Mouse (Mus musculus): ENCODE results near the gene Slc4a3. TPM values are rescaled to one million over a fixed set of nuclear protein-coding genes. Genes with fewer than 3 reads are reported as not detected.

The Slc4a3 gene
- total RNA-seq, 2 experiments from 2014 or later: 128 to 149 TPM

- intact Hi-C loops (cut with DNase I): no loop called here
- no peak for DNase-seq
Measured at GRCm38 (mm10) chr1:75519576-75519975, 26.5 kb upstream of the Slc4a3 start.

- intact Hi-C loops (cut with DNase I): loop anchor here (2.0 kb wide), 1 partner anchor 17 kb away; no protein-coding TSS in a partner anchor
- peak; percentile 95 to 97 for DNase-seq
Measured at GRCm38 (mm10) chr1:75521321-75522031, 24.6 kb upstream of the Slc4a3 start, which contains the start of gene Stk11ip. Gene Stk11ip (plus strand): TSS chr1:75521529.

GRCm38 (mm10) chr1:75524679-75525078 lies 21.4 kb upstream of the Slc4a3 start:
- intact Hi-C loops (cut with DNase I): no loop called here

GRCm38 (mm10) chr1:75530546-75530945 lies 15.5 kb upstream of the Slc4a3 start:
- intact Hi-C loops (cut with DNase I): no loop called here
- peak in 1 of 2 experiments; percentile 28 for DNase-seq

More at GRCm38 (mm10) chr1:75524679-75525078, 21.4 kb upstream of the Slc4a3 start:
- no peak for DNase-seq

DNA sequence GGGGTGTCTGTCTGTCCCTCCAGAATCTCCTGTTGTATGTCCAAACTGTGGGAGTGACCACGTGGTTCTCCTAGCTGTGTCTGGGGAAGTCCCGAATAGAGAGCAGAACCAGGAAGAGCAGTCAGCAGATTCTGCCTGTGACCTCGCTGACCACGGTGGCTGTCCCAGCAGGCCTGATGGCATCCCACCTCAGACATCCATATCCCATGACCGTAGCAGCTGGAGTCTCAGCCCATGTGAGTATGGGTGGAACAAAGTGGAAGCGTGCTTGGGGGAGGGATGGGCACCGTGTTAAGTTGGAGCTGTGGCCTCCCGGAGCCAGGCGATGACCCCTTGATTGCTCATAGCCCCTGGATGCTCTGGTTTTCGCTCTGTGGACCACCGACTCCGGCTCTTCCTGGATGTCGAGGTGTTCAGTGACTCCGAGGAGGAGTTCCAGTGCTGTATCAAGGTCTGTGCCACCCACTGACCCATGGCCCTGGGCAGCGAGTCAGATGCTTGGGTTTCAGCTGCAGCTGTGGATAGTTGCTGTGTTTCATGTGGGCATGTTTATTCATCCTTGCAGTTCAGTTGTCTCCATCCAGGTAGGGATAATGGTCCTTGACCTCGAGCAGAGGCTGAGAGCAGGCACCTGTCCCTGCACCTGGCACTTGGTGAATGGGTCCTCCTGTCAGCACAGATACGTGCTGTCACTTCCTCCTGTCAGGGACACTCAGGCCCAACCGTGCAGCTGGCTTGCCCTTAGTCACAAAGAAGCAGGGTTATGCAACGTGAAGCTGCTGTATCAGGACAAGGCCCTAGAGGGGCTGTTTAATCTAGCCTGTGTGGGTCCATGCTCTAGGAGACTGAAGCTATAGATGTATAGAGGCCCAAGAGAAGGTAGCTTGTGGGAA lies 13.5 kb upstream of the Slc4a3 start:
- intact Hi-C loops (cut with DNase I): no loop called here
- DNase-seq: no peak

DNA sequence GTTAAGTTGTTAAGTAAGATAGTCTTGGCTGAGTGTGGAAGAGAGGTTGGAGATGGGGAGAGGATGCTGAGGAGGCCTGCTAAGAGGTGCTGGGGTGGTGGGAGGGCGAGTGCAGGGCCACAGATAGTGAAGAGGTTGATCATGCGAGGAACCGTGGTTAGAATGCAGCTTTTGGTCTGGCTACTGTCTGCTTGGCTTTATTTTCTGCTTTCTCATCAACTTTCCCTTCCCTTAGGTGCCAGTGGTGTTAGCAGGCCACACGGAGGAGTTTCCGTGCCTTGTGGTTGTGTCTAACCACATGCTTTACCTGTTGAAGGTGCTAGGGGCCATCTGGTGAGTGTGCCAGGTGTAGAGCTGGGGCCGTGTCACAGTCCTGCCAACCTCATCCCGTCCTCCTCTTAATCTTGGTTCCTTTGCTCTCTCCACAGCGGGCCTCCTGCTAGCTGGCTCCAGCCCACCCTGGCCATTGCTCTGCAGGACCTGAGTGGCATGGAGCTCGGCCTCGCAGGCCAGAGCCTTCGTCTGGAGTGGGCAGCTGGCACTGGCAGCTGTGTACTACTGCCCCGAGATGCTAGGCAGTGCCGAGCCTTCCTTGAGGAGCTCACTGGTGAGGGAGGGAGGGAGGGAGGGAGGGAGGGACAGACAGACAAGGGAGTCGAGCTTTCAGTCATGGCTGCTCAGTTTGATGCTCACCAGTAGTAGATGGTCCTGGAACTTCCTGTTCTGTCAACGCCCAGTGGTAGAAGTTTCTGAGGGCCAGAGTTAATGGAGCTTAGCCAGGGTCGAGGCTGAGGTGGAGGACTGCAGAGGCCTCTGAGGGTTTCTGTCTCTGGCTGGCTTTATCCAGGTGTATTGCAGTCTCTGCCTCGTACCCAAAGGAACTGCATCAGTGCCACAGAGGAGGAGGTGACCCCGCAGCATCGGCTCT lies 12.5 kb upstream of the Slc4a3 start:
- intact Hi-C loops (cut with DNase I): no loop called here
- no peak for DNase-seq

DNA sequence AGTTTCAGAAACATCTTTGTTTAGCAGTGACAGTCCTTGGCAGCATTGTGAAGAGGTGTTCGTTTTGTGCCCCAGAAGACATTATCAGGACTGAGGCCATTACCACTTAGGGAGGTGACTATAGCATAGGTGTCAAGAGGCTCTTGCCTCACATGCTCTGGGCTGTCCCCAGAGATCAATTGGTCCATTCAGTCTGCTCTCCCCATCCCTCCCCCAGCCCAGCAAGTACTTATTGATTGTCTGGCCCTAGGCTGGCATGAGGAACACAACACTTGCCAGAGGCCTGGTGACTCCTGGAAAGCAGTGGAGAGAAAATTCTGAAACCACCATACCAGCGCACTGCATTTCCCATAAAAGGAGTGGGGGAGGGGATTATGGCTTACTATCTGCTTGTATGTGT lies 8.5 kb upstream of the Slc4a3 start:
- intact Hi-C loops (cut with DNase I): no loop called here
- DNase-seq: no peak

DNA sequence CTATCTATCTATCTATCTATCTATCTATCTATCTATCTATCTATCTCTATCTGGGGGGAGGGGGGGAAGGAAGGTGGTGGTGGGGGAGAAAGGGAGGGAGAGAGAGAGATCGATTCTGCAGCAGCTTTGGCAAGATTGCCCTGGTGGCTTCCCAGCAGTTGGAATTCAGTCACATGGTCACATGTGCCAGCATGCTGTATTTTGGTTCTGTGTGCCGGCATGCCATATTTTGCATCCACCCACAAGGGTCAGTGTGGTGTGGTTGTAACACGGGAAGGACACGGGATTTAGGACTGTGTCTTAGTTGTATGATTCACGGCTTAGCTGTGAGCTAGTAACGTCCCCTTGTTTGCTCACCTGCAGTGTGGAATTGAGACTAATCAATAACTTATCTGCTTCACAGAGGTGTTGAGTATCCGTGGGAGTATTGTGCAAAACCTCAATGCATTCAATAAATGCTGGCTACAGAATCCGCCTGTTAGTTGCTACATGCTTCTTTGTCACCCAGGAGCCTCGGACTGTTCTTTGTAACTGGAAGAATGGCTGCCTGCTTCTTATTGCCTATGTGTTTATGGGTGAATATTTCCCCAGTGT lies 7.4 kb upstream of the Slc4a3 start:
- intact Hi-C loops (cut with DNase I): no loop called here
- DNase-seq: no peak

- intact Hi-C loops (cut with DNase I): no loop called here
- DNase-seq: no peak
Measured at GRCm38 (mm10) chr1:75541496-75541895, 4.6 kb upstream of the Slc4a3 start.

DNA sequence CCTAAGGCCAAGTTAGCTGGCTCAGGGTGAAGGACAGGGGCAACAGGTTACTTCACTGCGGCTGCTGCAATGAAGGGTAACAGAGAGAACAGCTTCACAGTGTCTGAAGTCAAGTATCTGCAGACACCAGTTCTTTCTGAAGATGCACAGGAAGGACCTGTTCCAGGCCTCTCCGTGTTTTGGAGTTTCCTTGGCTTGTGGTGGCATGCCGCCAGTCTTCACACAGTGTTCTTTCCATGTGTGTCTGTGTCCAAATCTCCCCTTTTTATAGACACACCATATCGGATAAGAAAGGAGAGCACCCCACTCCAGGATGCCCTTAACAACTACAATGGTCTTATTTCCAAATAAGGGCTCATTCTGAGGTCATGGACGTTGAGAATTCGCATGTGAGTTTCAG lies 1.7 kb upstream of the Slc4a3 start:
- intact Hi-C loops (cut with DNase I): no loop called here
- no peak for DNase-seq

DNA sequence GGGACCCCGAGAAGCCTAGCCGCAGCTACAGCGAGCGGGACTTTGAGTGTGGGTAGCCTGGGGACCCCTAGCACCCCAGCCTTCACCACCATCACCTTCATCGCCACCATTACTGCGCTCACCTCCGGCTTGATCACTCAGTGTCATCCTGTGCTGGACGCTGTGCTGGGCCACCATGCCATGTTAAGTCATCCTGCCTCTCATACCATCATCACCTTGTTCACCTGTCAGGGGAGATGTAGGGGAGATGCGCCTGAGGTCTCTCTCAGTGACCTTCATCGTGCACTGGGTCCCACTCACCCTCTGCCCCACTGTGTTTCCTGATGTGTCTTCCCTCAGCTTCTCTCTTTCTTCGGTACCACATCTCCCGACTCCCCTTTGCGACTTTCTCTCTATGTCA lies 1.3 kb downstream of the Slc4a3 start:
- intact Hi-C loops (cut with DNase I): loop anchor here (5.0 kb wide), 1 partner anchor 40 kb away; the partner anchor contains the start of genes Inha and Obsl1
- no peak for DNase-seq

DNA sequence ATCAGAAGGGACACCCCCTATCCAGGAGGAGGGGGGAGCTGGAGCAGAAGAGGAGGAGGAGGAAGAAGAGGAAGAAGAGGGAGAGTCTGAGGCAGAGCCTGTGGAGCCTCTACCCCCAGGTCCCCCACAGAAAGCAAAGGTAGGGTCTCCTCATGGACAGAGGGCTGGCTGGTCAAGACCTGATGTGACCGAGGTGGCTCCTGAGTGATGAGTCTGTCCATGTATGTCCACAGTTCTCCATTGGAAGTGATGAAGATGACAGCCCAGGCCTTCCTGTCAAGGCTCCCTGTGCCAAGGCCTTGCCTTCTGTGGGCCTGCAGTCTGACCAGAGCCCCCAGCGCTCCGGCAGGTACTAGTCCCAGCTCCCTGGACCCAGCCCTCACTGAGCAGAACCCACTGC lies 2.0 kb downstream of the Slc4a3 start:
- DNase-seq: no peak
- intact Hi-C loops (cut with DNase I): loop anchor here (5.0 kb wide), 1 partner anchor 41 kb away; the partner anchor contains the start of genes Inha and Obsl1

GRCm38 (mm10) chr1:75548871-75549270 lies 2.8 kb downstream of the Slc4a3 start:
- no peak for DNase-seq
- intact Hi-C loops (cut with DNase I): loop anchor here (5.0 kb wide), 1 partner anchor 42 kb away; the partner anchor contains the start of genes Inha and Obsl1

- peak; percentile 85 to 89 for DNase-seq
- intact Hi-C loops (cut with DNase I): loop anchor here (5.0 kb wide), 1 partner anchor 42 kb away; the partner anchor contains the start of genes Inha and Obsl1
Measured at GRCm38 (mm10) chr1:75549289-75550279, 3.5 kb downstream of the Slc4a3 start.

DNA sequence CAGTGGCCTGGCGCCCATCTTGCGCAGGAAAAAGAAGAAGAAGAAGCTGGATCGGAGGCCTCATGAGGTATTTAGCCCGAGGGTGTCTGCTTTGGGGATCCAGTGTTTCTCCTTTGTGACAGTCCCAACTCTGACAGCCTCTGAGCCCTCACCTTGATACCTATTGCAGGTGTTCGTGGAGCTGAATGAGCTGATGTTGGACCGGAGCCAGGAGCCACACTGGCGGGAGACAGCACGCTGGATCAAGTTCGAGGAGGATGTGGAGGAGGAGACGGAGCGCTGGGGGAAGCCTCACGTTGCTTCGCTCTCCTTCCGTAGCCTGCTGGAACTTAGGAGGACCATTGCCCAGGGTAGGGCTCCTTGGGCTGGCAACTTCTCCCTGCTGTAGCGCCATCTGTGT lies 4.5 kb downstream of the Slc4a3 start:
- intact Hi-C loops (cut with DNase I): no loop called here
- DNase-seq: no peak

- no peak for DNase-seq
- intact Hi-C loops (cut with DNase I): no loop called here
Measured at GRCm38 (mm10) chr1:75555680-75556079, 9.6 kb downstream of the Slc4a3 start.

DNA sequence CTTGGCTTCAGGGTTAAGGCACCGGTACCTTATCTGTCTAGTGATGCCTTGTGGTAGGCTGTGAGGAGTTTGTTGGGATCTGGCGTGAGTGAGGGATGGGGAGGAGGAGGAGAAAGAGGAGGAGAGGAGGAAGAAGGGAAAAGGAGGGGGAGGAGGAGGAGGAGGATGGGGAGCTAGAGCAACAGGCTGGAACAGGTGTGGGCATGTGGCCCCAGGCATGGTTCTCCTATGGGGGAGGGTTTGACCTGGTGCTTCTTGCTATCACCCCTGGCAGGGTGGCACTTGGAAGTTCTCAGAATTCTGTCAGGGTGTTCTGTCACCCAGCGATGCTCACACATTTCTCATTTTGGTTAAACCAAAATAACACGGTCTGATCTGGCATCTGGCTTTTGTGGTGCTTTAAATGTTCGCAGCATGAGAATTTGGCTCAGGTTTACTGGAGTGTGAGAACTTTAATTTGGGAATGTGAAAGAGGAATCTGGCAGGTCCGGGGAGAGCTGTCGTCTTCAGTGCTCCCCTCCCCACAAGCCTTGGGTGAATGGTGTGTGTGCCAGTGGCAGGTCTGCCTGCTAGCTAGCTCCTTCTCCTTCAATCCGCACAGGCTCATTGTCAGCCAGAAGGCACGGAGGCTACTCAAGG lies 10.2 kb downstream of the Slc4a3 start:
- intact Hi-C loops (cut with DNase I): no loop called here

GRCm38 (mm10) chr1:75557041-75557440 lies 11.0 kb downstream of the Slc4a3 start:
- DNase-seq: no peak
- intact Hi-C loops (cut with DNase I): no loop called here

More for the DNA sequence above, 10.2 kb downstream of the Slc4a3 start:
- no peak for DNase-seq

Data from heart, postnatal 10 days (tissue).